Mouse (Mus musculus) heart, adult 8-10 months (tissue): ENCODE data around the gene Msi2. TPM values are rescaled to one million over a fixed set of nuclear protein-coding genes. Genes with fewer than 3 reads are reported as not detected.

ENCODE experiments used
- DNase-seq: peaks from one replicate; pipeline ENCODE4 v3.0.0; 2022; ENCODE audit warnings: low spot score
- total RNA-seq, 4 experiments: library from RNA; stranded (reverse); gene quantifications; 2 replicates each; pipeline ENCODE4 v1.2.4; 2022

The Msi2 gene
- total RNA-seq, 4 experiments from 2014 or later = 206 to 216 (median 210) TPM

DNA sequence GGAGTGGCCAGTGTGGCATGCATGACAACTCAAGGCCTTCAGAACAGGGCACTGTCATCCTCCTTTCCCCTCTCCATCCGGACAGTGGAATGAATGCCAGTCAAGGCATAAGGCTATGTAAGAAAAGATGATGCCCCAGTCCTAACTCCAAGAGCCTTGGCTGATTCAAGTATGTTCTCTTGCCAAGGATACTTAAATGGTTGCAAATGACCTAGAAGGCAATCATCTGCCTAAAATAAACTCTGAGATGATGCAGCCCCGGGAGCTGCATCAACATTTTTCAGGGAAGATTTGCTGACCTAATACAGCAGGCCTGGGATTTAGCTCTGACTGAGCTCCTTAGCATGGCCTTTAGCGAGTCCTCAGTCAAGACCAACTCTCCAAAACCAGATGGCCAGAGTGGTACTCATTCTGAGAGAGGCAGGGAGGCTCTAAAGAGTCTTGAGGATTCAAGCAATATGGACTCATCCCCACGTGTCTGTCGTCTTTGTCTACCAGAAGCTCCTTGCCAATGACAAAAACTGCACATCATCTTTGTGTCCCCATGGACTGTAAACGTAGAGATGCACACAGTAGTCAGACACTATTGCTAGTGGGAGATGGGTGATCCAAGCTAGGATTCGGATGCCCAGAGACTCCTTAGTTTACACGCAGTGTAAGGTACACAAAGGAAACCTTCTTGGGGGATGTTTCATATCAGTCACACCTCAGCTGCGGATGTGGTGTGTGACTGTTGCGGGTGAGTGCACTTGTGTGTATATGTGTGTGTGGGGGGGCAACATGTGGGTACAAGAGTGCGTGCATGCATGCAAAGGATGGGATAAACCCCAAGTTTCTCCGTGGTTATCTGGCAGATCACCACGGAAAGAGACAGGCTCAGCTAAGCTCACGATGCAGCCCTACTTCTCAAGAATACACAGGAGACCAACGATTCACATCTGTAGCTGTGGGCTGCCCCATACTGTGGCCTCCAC lies 176.4 kb downstream of the Msi2 start:
- DNase-seq = no peak

DNA sequence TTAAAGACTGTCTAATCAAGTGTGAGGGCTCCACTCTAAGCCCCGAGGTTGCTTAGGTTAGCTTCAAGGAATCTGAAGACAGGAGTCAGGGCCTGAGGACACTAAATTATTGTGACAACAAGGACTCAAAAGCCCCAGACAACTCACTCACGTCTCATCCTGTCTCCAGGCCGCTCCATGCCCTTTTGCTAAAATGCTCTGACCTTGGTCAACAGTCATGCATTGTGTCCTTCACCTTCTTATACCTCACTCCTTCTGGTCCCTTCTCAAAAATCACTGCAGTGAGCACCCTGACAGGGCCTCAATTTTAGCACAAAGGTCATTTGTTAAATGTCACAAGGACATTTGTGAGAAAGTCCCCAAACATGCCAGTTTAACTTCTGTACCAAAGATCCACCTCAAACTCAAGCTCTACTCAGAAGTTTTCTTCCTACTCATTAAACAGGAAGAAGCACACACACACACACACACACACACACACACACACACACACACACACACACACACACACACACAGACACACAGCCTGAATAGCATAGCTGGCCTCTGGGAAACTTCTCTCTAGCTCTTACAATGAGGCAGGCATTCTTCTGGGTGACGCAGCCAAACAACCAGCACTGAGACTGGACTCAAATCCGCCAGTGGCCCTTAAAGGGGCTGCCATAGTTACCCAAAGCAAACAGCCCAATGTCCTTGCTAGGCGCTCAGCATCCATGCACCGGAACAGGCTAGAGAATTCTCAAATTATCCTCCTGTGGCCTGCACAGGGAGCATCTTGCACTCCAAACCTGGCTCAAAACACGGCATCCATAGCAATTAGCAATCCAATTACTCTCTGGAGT lies 178.5 kb downstream of the Msi2 start:
- DNase-seq = no peak

DNA sequence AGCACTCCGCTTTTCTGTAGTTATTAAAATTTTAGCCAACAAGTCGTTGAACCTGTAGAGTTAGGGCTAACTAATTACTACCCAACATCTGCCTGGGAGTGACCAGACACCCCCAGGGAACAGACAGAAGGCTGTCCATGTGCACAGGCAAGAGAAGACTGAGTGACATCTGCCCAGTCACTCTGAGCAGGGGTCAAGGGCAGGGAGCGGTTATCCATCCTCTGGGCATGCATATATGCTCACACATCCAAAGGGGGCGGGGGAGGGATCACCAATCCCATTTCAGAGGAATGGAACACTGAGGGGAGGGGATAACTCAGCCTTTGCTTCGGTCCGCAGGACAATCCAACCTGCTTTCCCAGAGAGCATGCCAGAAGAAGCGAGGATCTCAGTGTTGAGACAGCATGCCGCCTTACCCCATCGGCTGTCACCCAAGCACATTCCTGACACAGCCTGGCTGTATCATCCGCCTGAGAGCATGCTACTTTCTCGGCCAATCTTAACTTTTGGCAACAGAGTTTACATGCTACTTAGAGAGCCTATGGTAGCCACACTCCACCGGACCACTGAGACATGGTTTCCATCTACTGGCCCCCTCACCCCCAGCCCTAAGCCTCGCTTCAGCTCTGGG lies 179.5 kb downstream of the Msi2 start:
- no peak for DNase-seq

DNA sequence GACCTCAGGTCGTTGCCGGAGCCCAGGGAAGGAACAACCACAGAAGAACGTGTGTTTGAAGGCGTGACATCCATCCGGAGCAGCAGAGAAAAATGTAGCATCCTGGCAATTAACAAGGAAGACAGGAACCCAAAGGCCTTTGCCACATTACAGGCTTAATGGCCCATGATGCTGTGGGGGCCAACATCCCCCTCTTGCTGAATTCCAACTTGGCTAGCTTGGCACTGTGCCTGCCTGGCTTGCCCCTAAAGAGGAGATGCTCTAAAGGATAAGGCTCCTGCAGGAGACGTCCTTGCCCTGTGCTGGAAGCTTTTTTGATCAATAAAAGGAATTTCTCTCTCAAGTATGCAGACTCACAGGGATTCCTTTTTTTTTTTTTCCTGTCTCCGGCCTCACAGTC lies 181.0 kb downstream of the Msi2 start:
- DNase-seq = no peak

DNA sequence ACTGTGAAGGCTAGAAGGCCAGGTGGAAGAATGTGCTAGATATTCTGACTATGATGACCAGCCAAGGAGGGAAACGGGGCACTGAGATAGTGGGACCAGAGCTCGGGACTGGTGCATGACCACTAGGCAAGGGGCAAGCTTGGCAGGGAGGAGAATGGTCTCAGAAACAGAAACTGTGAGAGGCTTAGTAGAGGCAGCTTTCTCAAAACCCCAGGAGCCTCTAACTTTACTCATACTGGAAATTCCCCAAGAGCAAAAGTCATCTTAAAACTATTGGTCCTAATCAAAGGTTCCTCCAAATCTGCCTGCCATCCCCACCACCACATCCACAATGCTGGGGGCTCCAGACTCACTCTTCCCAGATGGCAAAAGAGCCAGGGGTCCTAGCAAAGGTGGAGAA lies 181.5 kb downstream of the Msi2 start:
- DNase-seq = no peak

DNA sequence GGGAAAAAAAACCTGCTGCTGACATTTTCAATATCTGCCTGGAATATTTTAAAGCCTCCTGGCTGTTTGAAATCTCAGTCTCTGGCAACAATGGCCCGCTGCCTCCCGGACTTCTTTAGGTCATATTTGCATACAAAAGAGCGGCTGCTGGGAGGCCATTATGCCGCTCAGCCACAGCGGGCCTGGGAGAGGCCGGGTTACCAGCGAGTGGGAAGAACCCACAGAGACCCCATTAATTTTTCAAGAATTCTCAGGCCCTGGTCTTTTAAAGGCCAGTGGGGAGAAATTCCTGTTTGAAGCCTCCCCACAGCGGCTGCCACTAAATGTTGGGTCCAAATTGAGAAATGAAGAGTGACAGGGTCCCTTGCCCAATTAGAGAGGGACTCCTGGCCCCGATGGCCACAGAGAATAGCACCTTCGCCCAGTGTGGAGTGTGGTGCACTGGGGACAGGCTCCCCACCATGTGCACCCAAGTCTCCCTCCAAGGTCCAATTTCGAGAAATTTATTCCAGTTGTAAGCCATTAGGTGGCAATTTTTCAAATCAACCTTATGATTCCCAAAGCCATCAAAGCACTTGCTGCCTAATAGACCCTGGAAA lies 183.9 kb downstream of the Msi2 start:
- no peak for DNase-seq

DNA sequence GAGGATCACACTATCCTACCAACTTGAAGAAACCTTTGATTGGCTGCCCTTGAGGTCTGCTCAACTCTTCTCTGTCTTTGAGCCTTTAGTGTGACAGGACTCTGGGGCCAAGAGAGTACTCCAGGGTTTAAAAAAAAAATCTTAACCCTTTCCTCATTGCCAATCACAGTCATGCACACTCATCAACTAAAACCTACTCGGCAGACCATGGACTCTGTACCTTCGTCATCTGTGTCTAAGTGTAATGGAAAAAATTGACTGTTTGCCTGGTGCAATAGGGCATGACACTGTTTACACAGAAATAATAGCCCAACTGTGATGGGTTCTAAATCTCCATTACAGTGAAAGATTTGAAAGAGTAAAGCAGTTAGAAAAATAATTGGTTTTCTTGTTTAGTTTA lies 186.3 kb downstream of the Msi2 start:
- no peak for DNase-seq

DNA sequence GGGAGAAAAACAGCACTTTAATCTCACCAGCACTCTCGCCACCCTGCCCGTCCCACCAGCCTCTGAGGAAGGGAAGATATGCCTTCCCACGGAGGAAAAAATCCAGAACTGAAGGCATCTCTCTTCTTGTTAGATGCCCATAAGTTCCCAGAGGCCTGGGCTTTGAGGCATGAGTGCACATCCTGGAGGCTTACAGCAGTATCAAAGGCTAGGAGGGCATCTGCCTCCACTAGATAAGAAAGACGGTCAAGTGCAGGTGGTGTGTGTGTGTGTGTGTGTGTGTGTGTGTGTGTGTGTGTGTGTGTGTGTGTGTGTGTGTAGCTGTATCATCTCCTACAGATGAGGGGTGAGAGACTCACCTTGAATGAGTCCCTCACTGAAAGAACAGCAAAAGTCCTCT lies 188.3 kb downstream of the Msi2 start:
- DNase-seq = no peak

DNA sequence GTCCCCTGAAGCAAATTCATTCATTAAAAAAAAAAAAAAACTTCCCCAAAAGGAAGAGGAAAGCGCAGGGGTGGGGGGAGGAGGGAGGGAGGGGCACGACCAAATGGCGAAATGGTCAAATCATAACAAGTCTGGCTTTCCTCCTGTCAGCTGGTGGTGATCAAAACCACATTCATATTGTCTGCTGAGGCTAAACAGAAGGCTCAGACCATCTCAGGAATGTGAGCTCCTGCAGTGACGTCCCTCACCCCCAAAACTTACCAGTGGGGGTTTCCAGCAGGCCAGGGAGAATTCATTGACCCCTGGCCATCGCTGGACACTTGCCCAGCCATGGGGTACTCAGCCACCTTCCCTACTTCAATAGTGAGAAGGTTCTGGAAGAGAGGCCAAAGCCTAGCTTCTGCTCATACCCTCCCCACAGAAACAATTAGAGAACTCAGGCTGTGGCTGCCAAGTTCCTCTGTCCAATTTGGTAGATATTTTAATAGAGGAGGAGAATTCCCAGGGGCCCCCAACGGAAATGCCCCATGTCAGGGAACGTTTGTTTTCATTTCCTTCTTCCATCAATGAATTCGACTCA lies 189.7 kb downstream of the Msi2 start:
- peak; percentile 70 for DNase-seq

DNA sequence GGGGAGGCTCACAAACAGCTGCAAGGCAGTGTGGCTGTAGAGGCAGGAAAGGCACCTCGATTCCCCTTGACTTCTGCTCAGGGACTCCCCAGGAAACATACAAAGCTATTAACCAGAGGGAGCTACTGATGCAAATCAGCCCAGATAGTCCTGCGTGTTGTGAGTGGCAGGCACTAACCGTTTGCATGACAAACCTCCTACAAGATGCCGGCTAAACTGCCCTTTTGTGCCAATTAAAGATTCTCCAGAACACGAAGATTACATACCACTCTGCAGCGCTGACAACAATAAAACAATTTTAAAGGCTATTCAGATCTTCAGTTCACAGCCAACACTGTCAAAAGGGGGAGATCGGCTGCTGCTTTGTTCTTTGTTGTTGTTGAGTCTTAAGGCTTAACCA lies 191.6 kb downstream of the Msi2 start:
- no peak for DNase-seq

DNA sequence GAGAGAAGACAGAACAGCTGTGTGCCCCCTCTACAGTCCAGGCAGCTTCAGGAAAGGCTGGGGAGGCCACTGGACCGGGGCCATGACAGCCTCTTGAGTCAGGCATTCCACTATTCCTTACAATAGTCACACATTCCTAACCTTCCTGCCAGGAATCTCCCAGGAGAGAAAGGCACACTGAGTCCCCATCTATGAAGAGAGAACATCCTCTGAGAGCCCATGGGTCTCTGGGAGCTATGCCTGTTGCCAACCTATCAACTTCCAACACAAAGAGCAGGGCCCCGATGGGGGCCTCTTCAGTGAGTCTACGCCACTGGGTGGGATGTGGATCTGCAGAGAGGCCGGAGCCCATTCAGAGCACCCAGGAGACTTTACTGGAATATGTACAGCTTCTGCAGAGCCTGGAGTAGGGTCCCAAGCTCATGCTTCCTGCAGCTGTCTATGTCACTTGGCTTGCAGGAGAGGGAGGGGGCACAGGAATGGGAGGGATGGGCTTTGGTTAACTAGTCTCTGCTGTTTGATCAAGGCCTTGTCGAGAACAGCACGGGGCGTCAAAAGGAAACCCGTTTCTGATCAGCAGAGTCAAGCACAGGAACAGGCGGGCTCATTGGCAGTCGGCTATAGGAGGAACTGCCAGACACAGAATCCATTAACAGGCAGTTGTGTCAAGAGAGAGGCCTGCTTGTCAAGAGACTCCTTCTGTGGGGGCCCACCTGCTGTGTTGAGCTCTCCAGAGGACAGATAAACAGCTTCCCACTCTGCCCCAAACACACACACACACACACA lies 193.3 kb downstream of the Msi2 start:
- peak; percentile 91 for DNase-seq

DNA sequence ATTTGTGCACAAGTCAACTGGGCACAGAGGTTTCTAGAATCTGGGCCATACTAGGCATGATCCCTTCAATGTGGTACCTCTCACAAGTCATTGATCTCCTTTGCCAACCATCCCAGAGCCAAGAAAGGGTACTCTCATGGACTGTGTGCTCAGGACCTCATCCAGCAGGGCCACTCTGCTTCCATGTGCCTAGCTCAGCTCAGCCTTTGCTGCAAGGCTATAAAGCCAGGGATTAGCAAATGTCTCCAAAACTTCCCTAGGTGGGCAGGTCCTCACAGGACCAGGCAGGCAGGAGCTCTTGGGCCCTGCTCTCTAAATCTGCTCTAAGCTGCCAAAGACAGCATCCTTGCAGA lies 193.9 kb downstream of the Msi2 start:
- DNase-seq = no peak

DNA sequence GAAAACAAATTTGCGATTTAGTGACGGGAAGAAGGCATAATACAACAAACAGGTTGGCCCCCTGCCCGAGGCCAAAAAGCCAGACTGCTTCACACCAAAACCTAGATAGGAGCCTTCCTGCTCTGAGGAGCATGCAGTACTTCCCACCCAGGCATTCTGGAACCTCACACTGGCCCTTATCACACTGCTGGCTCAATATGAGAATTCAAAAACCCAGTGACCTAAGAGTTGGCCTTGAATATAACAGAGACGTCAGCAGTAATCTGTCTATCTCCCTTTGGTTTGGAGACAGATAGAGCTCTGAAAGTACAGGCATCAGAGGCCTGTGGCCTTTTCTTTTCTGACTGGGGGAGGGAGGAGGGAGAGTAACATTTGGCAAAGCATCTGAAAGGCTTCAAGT lies 194.4 kb downstream of the Msi2 start:
- DNase-seq = peak; percentile 90

DNA sequence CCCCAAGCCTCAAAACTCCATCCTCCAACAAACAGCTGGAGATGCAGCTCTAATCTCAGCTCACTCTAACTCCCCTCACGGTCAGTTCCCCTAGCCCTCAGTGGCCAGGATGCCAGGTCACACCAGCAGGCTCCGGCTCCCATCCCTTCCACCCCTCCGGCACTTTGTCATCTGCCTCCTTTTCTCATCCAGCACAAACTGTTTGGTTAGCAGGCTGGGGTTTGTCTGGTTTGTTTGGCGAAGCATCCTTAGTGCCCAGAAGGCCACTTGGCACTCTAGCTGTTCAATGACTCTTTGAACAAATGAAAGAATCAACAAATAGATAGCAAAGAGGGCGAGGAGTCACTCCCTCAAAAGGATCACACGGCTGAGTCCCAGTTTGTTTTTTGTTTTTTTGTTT lies 194.8 kb downstream of the Msi2 start:
- no peak for DNase-seq

DNA sequence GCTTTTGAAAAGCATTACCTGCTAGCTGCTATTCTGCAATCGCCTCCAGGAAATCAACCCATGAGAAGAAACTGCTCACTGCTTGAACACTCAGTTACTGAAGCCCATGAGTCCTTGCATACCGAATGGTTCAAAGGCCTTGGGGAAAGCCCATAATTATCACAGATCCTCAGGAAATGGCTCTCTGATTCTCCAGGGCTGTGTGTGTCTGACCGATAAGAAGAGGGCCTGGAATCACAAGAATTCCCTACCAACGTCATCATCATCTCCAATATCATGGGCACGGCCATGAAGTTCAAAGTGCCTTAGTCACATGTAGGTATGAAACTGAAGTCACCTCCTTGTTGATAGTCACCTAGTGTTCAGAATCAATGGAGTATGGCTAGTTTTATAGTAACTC lies 196.2 kb downstream of the Msi2 start:
- no peak for DNase-seq

DNA sequence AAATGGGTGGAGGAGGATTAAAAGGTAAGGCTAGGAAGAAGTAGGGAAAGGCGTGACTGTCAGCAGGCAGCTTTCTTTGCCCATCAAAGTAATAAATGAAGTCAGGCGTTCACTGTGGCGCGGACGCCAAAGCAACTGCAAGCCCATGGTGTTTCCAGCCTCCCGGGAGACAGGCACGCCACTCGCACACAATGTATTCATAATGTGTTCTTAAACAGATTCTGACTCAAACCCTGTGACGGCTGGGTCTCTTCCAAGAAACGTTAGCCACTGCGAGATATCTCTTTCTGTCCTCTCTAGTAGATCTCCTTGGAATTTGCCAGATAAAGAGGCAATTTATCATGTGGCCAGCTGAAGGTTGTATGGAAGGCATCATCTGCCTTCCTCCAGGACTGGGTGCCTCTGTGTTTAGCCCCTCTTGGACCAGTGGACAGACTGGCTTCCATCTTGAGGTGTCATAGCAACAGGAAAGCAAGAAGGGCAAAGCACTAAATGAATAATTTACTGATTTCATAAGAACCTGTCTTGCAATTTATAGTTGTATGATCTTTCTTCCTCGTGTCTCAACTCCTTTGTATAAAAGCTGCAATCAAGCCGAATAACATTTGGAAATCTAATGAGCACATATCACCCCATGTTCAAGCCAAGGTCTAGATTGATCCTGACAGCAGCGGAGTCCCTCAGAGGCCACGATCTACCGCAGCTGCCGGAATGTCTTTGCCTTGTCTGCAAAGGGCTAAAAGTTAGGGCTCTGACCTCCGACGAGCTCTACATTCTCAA lies 197.2 kb downstream of the Msi2 start:
- no peak for DNase-seq

DNA sequence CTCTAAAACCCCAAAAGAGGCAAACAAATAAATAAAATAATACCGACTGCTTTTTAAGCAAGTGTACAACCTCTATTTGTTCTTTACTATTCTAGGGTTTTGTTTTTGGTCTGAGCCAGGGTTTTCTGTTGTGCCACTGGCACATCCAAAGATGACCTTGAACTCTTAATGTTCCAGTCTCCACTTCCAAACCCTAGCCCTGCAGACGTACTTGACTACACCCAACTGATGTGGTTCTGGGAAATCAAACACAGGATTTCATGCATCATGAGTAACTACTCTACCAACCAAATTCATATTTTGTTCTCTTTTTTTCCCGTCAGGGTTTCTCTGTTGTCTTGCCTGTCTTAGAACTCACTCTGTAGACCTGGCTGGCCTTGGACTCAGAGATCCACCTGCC lies 200.0 kb downstream of the Msi2 start:
- DNase-seq = no peak

DNA sequence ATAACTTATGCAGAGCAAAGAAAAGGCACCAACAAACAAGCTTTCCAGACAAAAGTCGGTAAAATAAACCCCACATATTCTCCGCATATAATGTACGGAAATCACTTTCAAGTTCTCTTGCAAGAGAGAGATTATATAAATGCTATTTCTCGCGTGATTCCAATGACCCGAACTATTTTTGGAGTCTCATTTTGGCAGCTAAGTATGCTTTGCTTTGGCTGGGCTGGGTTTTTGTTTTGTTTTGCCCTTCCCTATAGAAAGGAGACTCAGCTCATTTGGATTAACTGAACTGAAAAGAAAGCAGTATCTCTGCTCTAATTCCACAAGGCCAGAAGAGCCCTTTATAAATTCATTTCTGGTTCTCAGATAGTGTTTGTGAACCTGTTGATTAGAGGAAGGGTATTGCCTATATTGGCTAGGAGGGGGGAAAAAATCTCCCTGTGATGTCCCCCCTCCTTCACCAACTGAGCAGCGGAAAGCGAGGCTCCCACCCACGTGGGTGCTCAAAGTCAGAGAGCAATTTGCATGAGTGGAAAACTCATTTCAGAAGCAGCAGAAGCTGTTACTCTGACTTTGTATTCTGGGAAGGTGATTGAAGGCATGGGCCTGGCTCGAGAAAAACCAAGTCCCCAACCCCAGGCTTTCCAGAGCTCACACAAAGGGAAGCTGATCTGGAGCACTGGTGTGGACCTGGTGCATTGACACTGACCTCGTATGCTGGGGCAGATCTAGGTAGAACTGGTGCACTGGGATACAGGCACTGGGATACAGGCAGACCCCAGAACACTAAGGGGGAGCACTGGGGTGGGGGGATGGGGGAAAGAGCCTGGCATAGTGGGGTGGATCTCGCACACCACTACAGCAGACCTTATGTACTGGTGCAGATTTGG lies 201.5 kb downstream of the Msi2 start:
- no peak for DNase-seq
